Mouse (Mus musculus): Measurements from ENCODE around the gene Shc2.

- TF ChIP-seq POLR2A (IDR thresholded peaks at IDR 0.05; ENCODE audit: insufficient read depth, low read depth, low read length) (no peak), EP300 (IDR thresholded peaks at IDR 0.05; ENCODE audit: insufficient read depth, low read depth, low read length) (no peak), CTCF (IDR thresholded peaks at IDR 0.05) (no peak)
These were observed 44.8 kb upstream of the Shc2 start for GRCm38 (mm10) chr10:79682551-79682915.

All from heart, adult 2 months (tissue).